Mouse (Mus musculus): ENCODE measurements at regions not wholly inside any gene's neighbourhood (a gene's known extent, or its start where the extent isn't known, plus 50 kb on each side); places are given as distances from the start of the nearest gene placed in this dataset.

- H3K4me2 ChIP-seq (ENCODE audit: low read depth, low read length, poor library complexity, severe bottlenecking) = no peak overlapping the region
- WGBS = 57% methylated on average over 2 of the region's 2 CpGs
- no peaks in the 10 kb centered on the region for H3K27me3 ChIP-seq (ENCODE audit: insufficient read depth, low read length)
- no peak for TF ChIP-seq CTCF (IDR thresholded peaks at IDR 0.05)
- H3K4me3 ChIP-seq (ENCODE audit: low read depth, low read length) = no peak overlapping the region
- no peak overlapping the region for H3K9ac ChIP-seq (replicated peaks; ENCODE audit: low read length, poor library complexity, severe bottlenecking)
- H3K27ac ChIP-seq (ENCODE audit: low read depth, low read length) = no peak overlapping the region
- DNase-seq (ENCODE audit: low spot score) (no peak), ATAC-seq (ENCODE audit: low FRiP score) (no peak)
- H3K4me1 ChIP-seq (ENCODE audit: insufficient read depth, low read length) = no peaks in the 10 kb centered on the region
- no peaks in the 10 kb centered on the region for H3K36me3 ChIP-seq (ENCODE audit: insufficient read depth, low read length)
- H3K9me3 ChIP-seq (ENCODE audit: low read length) = no peaks in the 10 kb centered on the region
These were observed 411.3 kb downstream of the Klf5 start for GRCm38 (mm10) chr14:99709764-99710163.

- H3K9me3 ChIP-seq (ENCODE audit: low read length) = no peaks in the 10 kb centered on the region
- TF ChIP-seq CTCF (IDR thresholded peaks at IDR 0.05) = no peak
- no peaks in the 10 kb centered on the region for H3K4me1 ChIP-seq (ENCODE audit: insufficient read depth, low read length)
- DNase-seq (ENCODE audit: low spot score) = no peak
- H3K27ac ChIP-seq (ENCODE audit: low read depth, low read length) = no peak overlapping the region
- no peak overlapping the region for H3K4me2 ChIP-seq (ENCODE audit: low read depth, low read length, poor library complexity, severe bottlenecking)
- ATAC-seq (ENCODE audit: low FRiP score) = no peak
- no peaks in the 10 kb centered on the region for H3K36me3 ChIP-seq (ENCODE audit: insufficient read depth, low read length)
- no peak overlapping the region for H3K9ac ChIP-seq (replicated peaks; ENCODE audit: low read length, poor library complexity, severe bottlenecking)
- H3K4me3 ChIP-seq (ENCODE audit: low read depth, low read length) = no peak overlapping the region
- no peaks in the 10 kb centered on the region for H3K27me3 ChIP-seq (ENCODE audit: insufficient read depth, low read length)
- WGBS = 93% methylated on average over 12 of the region's 12 CpGs
These were observed 412.2 kb downstream of the Klf5 start for GRCm38 (mm10) chr14:99710656-99711177.

GRCm38 (mm10) chr14:99712624-99713023, 414.1 kb downstream of the Klf5 start:
- Histone ChIP-seq H3K36me3 (ENCODE audit: insufficient read depth, low read length) (no peaks in the 10 kb centered on the region), H3K27me3 (ENCODE audit: insufficient read depth, low read length) (no peaks in the 10 kb centered on the region), H3K4me1 (ENCODE audit: insufficient read depth, low read length) (no peaks in the 10 kb centered on the region), H3K4me3 (ENCODE audit: low read depth, low read length) (no peak overlapping the region), H3K9ac (replicated peaks; ENCODE audit: low read length, poor library complexity, severe bottlenecking) (no peak overlapping the region), H3K4me2 (ENCODE audit: low read depth, low read length, poor library complexity, severe bottlenecking) (no peak overlapping the region), H3K27ac (ENCODE audit: low read depth, low read length) (no peak overlapping the region), H3K9me3 (ENCODE audit: low read length) (no peaks in the 10 kb centered on the region)
- 86% methylated on average over 7 of the region's 7 CpGs for WGBS
- DNase-seq (ENCODE audit: low spot score) = no peak
- no peak for ATAC-seq (ENCODE audit: low FRiP score)
- TF ChIP-seq CTCF (IDR thresholded peaks at IDR 0.05) = no peak

GRCm38 (mm10) chr14:99713069-99713830, 414.8 kb downstream of the Klf5 start:
- no peak overlapping the region for H3K27ac ChIP-seq (ENCODE audit: low read depth, low read length)
- no peaks in the 10 kb centered on the region for H3K27me3 ChIP-seq (ENCODE audit: insufficient read depth, low read length)
- TF ChIP-seq CTCF (IDR thresholded peaks at IDR 0.05) = no peak
- H3K4me3 ChIP-seq (ENCODE audit: low read depth, low read length) = no peak overlapping the region
- no peak for ATAC-seq (ENCODE audit: low FRiP score)
- no peak overlapping the region for H3K9ac ChIP-seq (replicated peaks; ENCODE audit: low read length, poor library complexity, severe bottlenecking)
- 90% methylated on average over 8 of the region's 8 CpGs for WGBS
- H3K4me1 ChIP-seq (ENCODE audit: insufficient read depth, low read length) = no peaks in the 10 kb centered on the region
- H3K4me2 ChIP-seq (ENCODE audit: low read depth, low read length, poor library complexity, severe bottlenecking) = no peak overlapping the region
- H3K9me3 ChIP-seq (ENCODE audit: low read length) = no peaks in the 10 kb centered on the region
- H3K36me3 ChIP-seq (ENCODE audit: insufficient read depth, low read length) = no peaks in the 10 kb centered on the region
- DNase-seq (ENCODE audit: low spot score) = no peak

GRCm38 (mm10) chr14:99733474-99734199, 435.1 kb downstream of the Klf5 start:
- ATAC-seq (ENCODE audit: low FRiP score) (no peak), DNase-seq (ENCODE audit: low spot score) (no peak)
- Histone ChIP-seq H3K9ac (replicated peaks; ENCODE audit: low read length, poor library complexity, severe bottlenecking) (no peak overlapping the region), H3K4me3 (ENCODE audit: low read depth, low read length) (no peak overlapping the region), H3K36me3 (ENCODE audit: insufficient read depth, low read length) (no peaks in the 10 kb centered on the region), H3K27me3 (ENCODE audit: insufficient read depth, low read length) (no peaks in the 10 kb centered on the region), H3K9me3 (ENCODE audit: low read length) (no peaks in the 10 kb centered on the region), H3K4me1 (ENCODE audit: insufficient read depth, low read length) (no peaks in the 10 kb centered on the region), H3K27ac (ENCODE audit: low read depth, low read length) (no peak overlapping the region), H3K4me2 (ENCODE audit: low read depth, low read length, poor library complexity, severe bottlenecking) (no peak overlapping the region)
- TF ChIP-seq CTCF (IDR thresholded peaks at IDR 0.05) = no peak
- WGBS = 71% methylated on average over 7 of the region's 7 CpGs

GRCm38 (mm10) chr14:99734200-99734567, 435.7 kb downstream of the Klf5 start:
- ATAC-seq (ENCODE audit: low FRiP score) = no peak
- H3K27me3 ChIP-seq (ENCODE audit: insufficient read depth, low read length) = no peaks in the 10 kb centered on the region
- 78% methylated on average over 7 of the region's 7 CpGs for WGBS

More at GRCm38 (mm10) chr14:99734200-99734567, 435.7 kb downstream of the Klf5 start:
- H3K4me3 ChIP-seq (ENCODE audit: low read depth, low read length) = no peak overlapping the region
- no peak overlapping the region for H3K27ac ChIP-seq (ENCODE audit: low read depth, low read length)
- no peaks in the 10 kb centered on the region for H3K4me1 ChIP-seq (ENCODE audit: insufficient read depth, low read length)
- H3K4me2 ChIP-seq (ENCODE audit: low read depth, low read length, poor library complexity, severe bottlenecking) = no peak overlapping the region
- no peak for TF ChIP-seq CTCF (IDR thresholded peaks at IDR 0.05)
- no peaks in the 10 kb centered on the region for H3K9me3 ChIP-seq (ENCODE audit: low read length)
- H3K36me3 ChIP-seq (ENCODE audit: insufficient read depth, low read length) = no peaks in the 10 kb centered on the region
- DNase-seq (ENCODE audit: low spot score) = no peak
- H3K9ac ChIP-seq (replicated peaks; ENCODE audit: low read length, poor library complexity, severe bottlenecking) = no peak overlapping the region

Measured in midbrain, postnatal 0 days (tissue).